Mouse (Mus musculus) 3134 (cell line): ENCODE measurements around the gene Bcas3.
A peak's percentile ranks its signal among the peaks of the same experiment; 100 is the strongest.

Experiments used
- DNase-seq: peaks from one replicate; pipeline ENCODE4 v3.0.0-alpha.2; 2011; ENCODE audit warnings: low spot score; ENCODE audit not compliant: insufficient read length; ENCODE audit errors: extremely low read depth

Bcas3 gene

DNA sequence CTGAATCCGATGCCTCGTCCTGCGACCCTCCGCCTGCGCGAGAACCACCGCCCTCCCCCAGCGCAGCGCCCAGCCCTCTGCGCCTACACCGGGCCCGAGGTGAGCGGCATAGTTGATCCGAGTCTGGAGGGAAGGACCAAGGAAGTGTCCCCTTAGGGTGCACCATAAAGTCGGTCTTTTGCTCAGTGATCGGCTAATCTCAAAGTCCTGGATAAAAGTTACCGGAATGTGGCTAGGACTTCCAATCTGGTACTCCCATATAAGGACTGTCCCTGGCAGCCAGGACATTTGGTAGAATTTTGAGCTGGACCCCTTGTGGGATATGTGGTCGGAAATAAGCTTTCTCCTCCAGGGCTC, 484.3 kb downstream of the Bcas3 start:
- no peak for DNase-seq

DNA sequence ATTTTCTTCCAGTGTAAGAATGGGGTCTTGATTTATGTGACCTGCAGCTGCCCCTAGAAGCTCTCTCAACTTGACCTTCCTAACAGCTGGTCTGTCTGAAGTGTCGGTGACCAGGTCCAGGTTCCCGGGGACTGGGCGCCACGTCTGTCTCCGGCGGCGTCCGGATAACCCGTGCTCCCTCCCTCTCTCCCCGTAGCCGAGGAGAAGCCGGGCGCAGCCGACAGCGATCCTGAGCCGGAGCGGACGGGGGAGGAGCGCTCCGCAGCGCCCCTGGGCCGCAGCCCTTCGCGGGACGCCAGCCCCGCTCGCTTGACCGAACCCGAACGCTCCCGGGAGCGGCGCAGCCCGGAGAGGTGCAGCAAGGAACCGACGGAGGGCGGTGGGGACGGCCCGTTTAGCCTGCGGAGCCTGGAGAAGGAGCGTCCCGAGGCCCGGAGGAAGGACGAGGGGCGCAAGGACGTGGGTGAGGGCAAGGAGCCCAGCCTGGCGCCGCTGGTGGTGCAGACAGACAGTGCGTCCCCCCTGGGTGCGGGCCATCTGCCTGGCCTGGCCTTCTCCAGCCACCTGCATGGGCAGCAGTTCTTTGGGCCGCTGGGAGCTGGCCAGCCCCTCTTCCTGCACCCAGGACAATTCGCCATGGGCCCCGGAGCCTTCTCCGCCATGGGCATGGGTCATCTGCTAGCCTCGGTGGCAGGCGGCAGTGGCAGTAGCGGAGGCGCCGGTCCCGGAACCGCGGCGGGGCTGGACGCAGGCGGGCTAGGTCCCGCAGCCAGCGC, 484.9 kb downstream of the Bcas3 start:
- no peak for DNase-seq

- no peak for DNase-seq
These were observed 485.7 kb downstream of the Bcas3 start for GRCm38 (mm10) chr11:85838424-85839257.

GRCm38 (mm10) chr11:85839258-85840030, 486.5 kb downstream of the Bcas3 start:
- no peak for DNase-seq

GRCm38 (mm10) chr11:85840031-85840802, 487.2 kb downstream of the Bcas3 start:
- no peak for DNase-seq

DNA sequence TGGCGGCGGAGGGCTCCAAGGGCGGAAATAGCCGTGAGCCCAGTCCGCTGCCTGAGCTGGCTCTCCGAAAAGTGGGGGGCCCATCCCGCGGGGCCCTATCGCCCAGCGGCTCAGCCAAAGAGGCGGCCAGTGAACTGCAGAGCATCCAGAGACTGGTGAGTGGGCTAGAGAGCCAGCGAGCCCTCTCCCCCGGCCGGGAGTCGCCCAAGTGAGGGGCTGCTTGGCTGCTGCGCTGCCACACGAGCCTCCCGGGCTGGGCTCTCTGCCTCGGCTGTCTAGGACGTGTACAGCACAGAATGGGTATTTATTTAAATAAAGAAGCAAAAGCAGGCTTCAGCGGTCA, 487.8 kb downstream of the Bcas3 start:
- DNase-seq, result no peak

DNA sequence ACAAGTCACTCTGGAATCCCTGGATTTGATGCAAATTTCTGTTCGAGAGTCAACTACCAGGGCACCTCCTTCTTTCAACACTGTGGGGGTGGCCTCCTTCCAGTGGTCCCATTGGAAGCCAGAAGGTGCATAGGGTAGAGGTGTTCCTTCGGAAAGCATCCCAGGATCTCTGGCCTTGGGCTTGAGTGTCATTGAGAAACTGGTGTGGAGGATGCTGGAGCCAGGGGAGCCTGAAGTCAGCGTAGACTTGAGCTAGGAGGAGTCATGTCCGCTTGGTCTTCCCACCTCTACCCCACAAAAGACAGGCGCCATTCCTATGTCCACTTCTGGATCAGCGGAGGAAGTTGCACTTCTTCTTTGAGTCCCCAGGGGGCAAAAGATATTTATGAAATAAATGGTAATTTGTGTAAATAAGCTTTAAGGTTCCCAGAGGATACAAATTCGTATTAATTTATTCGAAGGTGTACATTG, 488.3 kb downstream of the Bcas3 start:
- DNase-seq, result no peak

GRCm38 (mm10) chr11:85841980-85842379, 489.0 kb downstream of the Bcas3 start:
- no peak for DNase-seq

- no peak for DNase-seq
These were observed 489.8 kb downstream of the Bcas3 start for GRCm38 (mm10) chr11:85842596-85843346.

DNA sequence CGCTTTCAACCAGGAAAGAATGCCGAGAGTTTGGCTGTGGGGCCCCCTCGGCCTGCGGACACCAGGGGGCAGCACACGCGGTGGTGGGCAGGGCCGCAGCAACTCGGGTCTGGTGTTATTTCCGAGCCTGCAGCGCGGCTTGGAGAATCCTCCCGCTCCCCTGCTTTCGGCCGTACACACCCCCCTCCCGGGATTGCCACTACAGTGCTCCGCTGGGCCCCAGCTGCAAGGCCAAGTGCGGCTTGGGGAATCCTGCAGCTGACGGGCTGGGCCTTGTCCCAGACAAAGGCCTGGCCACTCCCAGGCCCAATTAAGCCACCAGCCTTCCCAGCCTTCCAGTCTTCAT, 490.4 kb downstream of the Bcas3 start:
- DNase-seq, result no peak

- DNase-seq, result no peak
These were observed 491.4 kb downstream of the Bcas3 start for GRCm38 (mm10) chr11:85844144-85844965.

GRCm38 (mm10) chr11:85844971-85845370, 492.0 kb downstream of the Bcas3 start:
- DNase-seq, result no peak

DNA sequence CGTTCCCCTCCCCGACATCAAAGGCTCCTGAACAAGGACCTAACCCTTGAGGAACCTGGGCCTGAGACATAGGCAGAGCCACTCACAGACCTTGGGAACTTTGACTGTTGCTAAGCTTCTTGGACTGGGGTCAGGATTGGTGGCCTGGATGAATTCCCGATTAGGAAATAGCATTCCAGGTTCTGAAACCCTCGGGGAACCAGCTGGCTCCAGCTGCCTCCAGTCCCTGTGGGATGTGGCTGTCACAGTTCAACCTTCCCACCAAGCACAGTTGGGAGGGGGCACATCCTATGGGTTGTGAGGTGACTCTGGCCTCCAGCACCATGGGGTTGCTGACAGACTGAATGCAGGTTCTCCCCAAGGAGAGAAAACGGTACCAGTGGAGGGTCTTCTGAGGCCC, 493.0 kb downstream of the Bcas3 start:
- no peak for DNase-seq

DNA sequence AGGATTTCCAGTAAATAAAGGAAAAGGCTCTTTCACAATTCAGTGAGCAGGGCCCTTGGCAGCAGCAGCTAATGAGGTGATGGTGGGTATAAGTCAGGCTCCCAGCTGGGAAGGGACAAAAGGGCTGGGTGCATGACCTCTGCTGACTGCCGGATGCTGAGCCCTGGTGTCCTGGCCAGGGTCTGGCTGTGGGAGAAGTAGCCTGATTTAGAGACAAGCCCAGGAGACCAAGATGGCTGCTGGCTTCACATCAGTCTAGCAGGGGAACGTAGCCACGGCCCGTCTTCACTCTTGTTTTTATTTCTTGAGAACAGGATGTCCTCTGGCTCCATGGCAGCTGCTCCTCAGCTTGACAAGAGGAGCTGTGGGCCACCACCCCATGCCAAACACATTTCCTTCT, 493.5 kb downstream of the Bcas3 start:
- no peak for DNase-seq

- peak; percentile 46 for DNase-seq
These were observed 496.1 kb downstream of the Bcas3 start for GRCm38 (mm10) chr11:85849037-85849436.

- no peak for DNase-seq
These were observed 497.3 kb downstream of the Bcas3 start, which contains the start of gene Gm11444 for GRCm38 (mm10) chr11:85850233-85850632. TSS of gene Gm11444 (minus strand) at chr11:85850333.

GRCm38 (mm10) chr11:85850758-85851157, 497.8 kb downstream of the Bcas3 start:
- DNase-seq, result no peak

- no peak for DNase-seq
These were observed 505.2 kb downstream of the Bcas3 start for GRCm38 (mm10) chr11:85857997-85858698.
